Comparison of ENCODE assay signal across 8 mouse cellular contexts in genomic region chr5:121330154-121330816, GRCm38 (mm10). TPM values are rescaled to one million over a fixed set of nuclear protein-coding genes. Genes with fewer than 3 reads are reported as not detected.
A peak's percentile ranks its signal among the peaks of the same experiment; 100 is the strongest.
DNase-seq lines count a peak whose midpoint lies in the region; ATAC-seq lines count a peak whose summit lies in the region.
"Not testable (repeated sequence)": the region's sequence is repeated elsewhere in the genome, so short reads cannot be mapped to it uniquely, and the experiment has no call there.

No protein-coding gene starts in this region.

- H3K4me2 ChIP-seq in hindbrain, embryonic 15.5 days = 0 out of 2 replicates have a peak overlapping the region, but pooled peaks have one; percentile 28
- peak overlapping the region; percentile 24; the same call in 1 of the 2 replicates for H3K4me2 ChIP-seq in limb, embryonic 11.5 days (ENCODE audit: low read depth, severe bottlenecking)
- not testable (repeated sequence) for H3K4me2 ChIP-seq in lung, embryonic 15.5 days

- peak; percentile 44 for ATAC-seq in CD4-positive, CD25-positive, alpha-beta regulatory T cell, adult 4 months
- ATAC-seq in granulocyte monocyte progenitor cell, adult 5-6 weeks (replicated peaks; ENCODE audit: poor library complexity, severe bottlenecking) = peak; percentile 33; the same call in 1 of the 2 replicates
- ATAC-seq in hindbrain, embryonic 15.5 days (ENCODE audit: low FRiP score, low read depth) = peak; percentile 38; the same call in 1 of the 2 replicates
- 0 out of 2 replicates have a peak, but pooled peaks have one; percentile 51 for ATAC-seq in limb, embryonic 11.5 days (ENCODE audit: insufficient number of reproducible peaks, low FRiP score, low TSS enrichment, low read depth)
- ATAC-seq in lung, embryonic 15.5 days (ENCODE audit: borderline replicate concordance, extremely low read depth, low FRiP score, low TSS enrichment) = not testable (repeated sequence)

- H3K4me3 ChIP-seq in hindbrain, embryonic 15.5 days; limb, embryonic 11.5 days (ENCODE audit: low read depth, low read length): not testable (repeated sequence)
- peak overlapping the region; percentile 15 for H3K4me3 ChIP-seq in lung, embryonic 15.5 days

- H3K27ac ChIP-seq in hindbrain, embryonic 15.5 days (replicated peaks) = peak overlapping the region; percentile 61; the same call in 1 of the 2 replicates
- not testable (repeated sequence) for H3K27ac ChIP-seq in limb, embryonic 11.5 days (replicated peaks; ENCODE audit: low read depth, low read length)
- 0 out of 2 replicates have a peak overlapping the region, but pooled peaks have one; percentile 33 for H3K27ac ChIP-seq in lung, embryonic 15.5 days

- H3K9ac ChIP-seq in hindbrain, embryonic 15.5 days; lung, embryonic 15.5 days: not testable (repeated sequence)
- peak overlapping the region; percentile 23; the same call in 1 of the 2 replicates for H3K9ac ChIP-seq in limb, embryonic 11.5 days (ENCODE audit: low read length)

- peaks cover 86% of the 10 kb centered on the region for H3K36me3 ChIP-seq in hindbrain, embryonic 15.5 days
- peaks cover 27% of the 10 kb centered on the region for H3K36me3 ChIP-seq in limb, embryonic 11.5 days (ENCODE audit: control insufficient read depth, insufficient read depth, low read length)
- H3K36me3 ChIP-seq in lung, embryonic 15.5 days = peaks cover 69% of the 10 kb centered on the region
- H3K36me3 ChIP-seq in splenic B cell, adult 2 months (ENCODE audit: control insufficient read depth, insufficient read depth, low read length, poor library complexity, severe bottlenecking) = not testable (repeated sequence)

- 77% methylated on average over 9 of the region's 19 CpGs for WGBS in hindbrain, embryonic 15.5 days
- 84% methylated on average over 7 of the region's 19 CpGs for WGBS in limb, embryonic 11.5 days
- WGBS in lung, embryonic 15.5 days = 77% methylated on average over 13 of the region's 19 CpGs

- peak; percentile 30 for DNase-seq in embryo, embryonic 10.5 days (ENCODE audit: low spot score)
- peak; percentile 28 for DNase-seq in limb, embryonic 11.5 days (ENCODE audit: low spot score)
- DNase-seq in naive thymus-derived CD4-positive, alpha-beta T cell, adult 2 months (ENCODE audit: low read depth) = peak; percentile 82
- peak; percentile 69 for DNase-seq in splenic B cell, adult 2 months (ENCODE audit: low read depth, low spot score)

- not testable (repeated sequence) for H3K4me1 ChIP-seq in hindbrain, embryonic 15.5 days (replicated peaks); limb, embryonic 11.5 days (ENCODE audit: control insufficient read depth, insufficient read depth, low read length); lung, embryonic 15.5 days

- H3K27me3 ChIP-seq in hindbrain, embryonic 15.5 days; limb, embryonic 11.5 days (ENCODE audit: control insufficient read depth, insufficient read depth, low read length); lung, embryonic 15.5 days; splenic B cell, adult 2 months (ENCODE audit: control insufficient read depth, insufficient read depth, low read length, poor library complexity, severe bottlenecking): not testable (repeated sequence)

- H3K9me3 ChIP-seq in hindbrain, embryonic 15.5 days; limb, embryonic 11.5 days (ENCODE audit: control insufficient read depth, low read length); lung, embryonic 15.5 days: not testable (repeated sequence)

RNA-seq across cellular contexts. Expression of gene Trafd1, which starts 55.1 kb away (rescaled TPM):
- polyA plus RNA-seq in CD4-positive, CD25-positive, alpha-beta regulatory T cell, adult 4 months (2017; shearing (Covaris generic)) = 10 to 100 TPM; 37.5 to 58.0 TPM
- total RNA-seq in granulocyte monocyte progenitor cell, adult 5-6 weeks (2014; fragmentation: Nextera tagmentation) = 50.5 and 74.7 TPM in 2 replicates
- 39.0 and 40.8 TPM in 2 replicates for total RNA-seq in granulocyte monocyte progenitor cell, adult 5-6 weeks (2017)
- polyA plus RNA-seq in hindbrain, embryonic 15.5 days (2015; fragmentation: Nextera tagmentation; extraction: Ambion mirVana) = 120 and 127 TPM in 2 replicates
- 59.7 and 66.6 TPM in 2 replicates for polyA plus RNA-seq in limb, embryonic 11.5 days (2014; fragmentation: Nextera tagmentation; extraction: Ambion mirVana)
- 75.3 and 77.6 TPM in 2 replicates for polyA plus RNA-seq in lung, embryonic 15.5 days (2015; fragmentation: Nextera tagmentation; extraction: Ambion mirVana)

Comparison
In these comparisons a context has a peak if more than half of its experiments do, and no peak if none do; other contexts are left out.
1. DNase-seq: peak in every context shown above with its lines; median percentile 82 in naive thymus-derived CD4-positive, alpha-beta T cell, adult 2 months; 69 in splenic B cell, adult 2 months; 30 in embryo, embryonic 10.5 days; 28 in limb, embryonic 11.5 days.